Mouse (Mus musculus): ENCODE measurements around the gene Coq10b.

DNA sequence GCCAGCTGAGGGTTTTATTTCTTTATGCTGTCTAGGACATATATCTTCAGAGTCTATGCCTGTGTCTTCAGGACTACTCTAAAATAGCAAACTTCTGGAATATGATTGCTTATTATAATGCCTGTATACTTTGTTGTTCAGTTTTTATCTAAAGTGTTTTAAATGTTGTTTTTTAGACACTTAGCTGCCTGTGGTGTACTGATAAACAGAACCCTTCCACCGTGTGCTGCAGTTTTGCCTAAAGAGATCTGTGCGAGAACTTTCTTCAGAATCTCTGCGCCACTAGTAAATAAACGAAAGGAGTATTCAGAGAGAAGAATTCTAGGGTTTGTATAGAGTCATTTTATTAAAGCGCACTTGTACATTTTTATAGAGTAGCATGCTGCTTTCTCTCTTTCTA lies 8.5 kb downstream of the Coq10b start:
- TF ChIP-seq CTCF (IDR thresholded peaks at IDR 0.05; ENCODE audit: low read depth) (no peak), EP300 (optimal IDR thresholded peaks at IDR 0.05) (no peak)
